Mouse (Mus musculus): ENCODE data around the gene Tgif1.

DNA sequence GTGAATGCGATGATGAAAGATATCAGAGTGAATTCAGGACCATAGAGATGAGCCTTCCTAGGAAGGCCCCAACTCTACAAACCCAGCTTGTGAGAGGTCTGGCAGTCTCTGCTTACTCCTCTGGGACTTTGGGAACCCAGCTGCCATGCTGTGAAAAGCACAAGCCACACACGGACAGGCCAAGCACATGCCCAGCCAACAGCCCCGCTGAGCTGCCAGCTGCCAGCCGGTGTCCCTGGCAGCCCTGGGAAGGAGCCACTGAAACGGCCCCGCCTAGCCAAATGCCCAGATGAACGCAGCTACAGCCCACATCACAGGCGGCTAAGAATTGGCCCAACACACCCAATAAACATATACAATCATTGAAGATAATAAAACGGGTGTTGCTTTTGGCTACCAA is 41.5 kb upstream of the Tgif1 start:
- TF ChIP-seq CTCF (conservative IDR thresholded peaks at IDR 0.05; ENCODE audit: low read length) (no peak), NANOG (IDR thresholded peaks at IDR 0.05; ENCODE audit: borderline replicate concordance, low read length) (no peak)
